Mouse (Mus musculus) monocyte, adult 2 months (primary cell): ENCODE results near the gene Ly6g6c.
A peak's percentile ranks its signal among the peaks of the same experiment; 100 is the strongest.

ENCODE experiments used
- DNase-seq, 2 experiments: peaks; one replicate each; pipeline ENCODE4 v3.0.0; 2022; ENCODE audit warnings: low spot score in 2 of 2, low read depth in 1 of 2

Ly6g6c gene

DNA sequence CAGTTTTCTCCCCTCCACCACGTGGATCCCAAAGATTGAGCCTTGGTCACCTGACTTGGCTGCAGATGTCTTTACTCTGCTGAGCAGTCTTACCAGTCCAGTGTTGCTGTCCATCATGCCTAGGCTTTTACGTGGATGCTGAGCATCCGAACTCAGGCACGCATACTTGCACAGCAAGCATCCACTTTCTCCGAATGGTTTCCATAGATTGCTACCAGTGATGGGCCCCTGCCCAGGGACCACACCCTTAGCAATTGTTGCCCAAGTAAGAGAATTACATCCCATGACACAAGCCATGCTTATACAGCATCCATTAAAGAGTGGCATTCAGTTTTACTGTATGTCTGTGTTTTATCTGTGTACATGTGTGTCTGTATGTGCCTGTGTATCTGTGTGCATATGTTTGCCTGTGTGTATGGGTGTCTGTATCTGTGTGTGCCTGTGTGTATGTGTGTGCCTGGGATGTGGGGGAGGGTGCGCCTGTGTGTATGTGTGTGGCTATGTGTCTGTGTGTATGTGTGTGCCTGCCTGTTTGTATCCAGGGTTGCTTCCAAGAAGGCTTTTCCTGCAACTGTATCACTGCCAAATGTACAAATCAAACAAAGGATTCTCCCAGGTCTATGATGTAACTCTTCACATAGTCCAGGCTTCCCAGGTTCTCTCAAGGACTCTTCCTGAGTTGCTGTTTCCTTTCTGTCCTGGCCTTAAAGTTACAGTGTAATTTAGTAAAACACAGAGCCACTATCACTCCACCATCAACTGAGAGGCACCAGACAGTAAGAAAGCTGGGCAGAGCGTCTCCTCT, 9.3 kb upstream of the Ly6g6c start:
- DNase-seq = no peak

DNA sequence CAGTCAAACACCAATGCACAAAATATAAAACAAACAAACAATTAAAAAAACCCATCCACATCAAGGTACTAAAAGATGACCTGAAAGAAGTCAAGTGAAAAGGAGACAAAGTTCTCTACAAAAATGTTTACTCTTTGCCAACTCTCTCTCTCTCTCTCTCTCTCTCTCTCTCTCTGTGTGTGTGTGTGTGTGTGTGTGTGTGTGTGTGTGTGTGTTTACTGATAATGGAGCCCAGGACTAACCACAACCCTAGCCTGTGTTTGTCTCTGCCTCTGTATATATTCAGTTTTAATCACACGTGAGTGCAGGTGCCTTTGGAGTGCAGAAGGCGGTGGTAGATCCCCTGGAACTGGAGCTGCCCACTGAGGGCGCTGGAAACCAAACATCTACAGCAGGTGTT, 8.1 kb upstream of the Ly6g6c start:
- DNase-seq = no peak

GRCm38 (mm10) chr17:35058316-35058715, 6.9 kb upstream of the Ly6g6c start:
- no peak for DNase-seq

DNA sequence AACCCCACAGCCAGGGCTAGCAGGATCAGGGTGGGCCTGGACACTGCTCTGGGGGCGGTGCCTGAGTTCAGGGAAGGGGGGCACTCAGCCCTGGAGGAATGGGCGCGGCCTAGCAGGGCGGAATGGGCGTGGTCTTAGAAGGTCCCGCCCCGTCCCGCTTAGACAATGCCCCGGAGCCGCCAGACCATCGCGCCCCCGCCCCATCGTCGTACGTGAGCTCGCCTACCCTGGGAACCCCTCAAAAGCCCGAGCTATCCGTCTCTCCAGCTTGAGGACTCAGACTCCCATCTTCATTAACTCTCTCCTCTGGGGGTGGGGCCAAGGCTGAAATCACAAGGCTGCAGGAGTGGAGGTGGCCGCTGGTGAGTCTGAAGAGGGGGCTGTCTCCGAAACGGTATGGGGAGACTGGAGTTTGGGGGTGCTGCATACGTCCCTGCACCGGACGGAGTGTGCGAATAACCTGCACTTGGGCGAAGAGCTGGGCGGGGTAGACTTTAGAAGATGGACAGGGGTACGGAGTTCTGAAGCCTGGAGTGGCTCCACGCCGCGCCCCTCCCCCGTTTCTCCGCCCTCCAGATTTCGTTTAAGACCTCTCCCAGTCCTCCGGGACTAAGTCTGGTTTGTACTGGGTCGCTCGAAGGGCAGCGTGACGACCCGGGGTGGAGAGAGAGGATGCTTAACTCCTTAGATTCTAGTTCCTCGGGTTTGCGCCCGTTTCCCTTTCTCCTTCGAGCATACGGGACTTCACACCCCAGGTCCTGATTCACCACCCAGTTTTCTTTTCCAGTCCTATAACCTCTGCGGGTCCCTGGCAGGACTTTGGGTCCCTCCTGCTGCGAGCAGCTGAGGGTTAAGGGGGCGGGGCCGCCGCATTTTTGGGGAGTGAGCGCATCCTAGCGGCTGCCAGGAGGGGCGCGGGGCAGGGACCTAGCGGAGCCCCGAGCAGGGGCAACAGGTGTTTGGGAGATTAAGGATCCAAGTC, 6.0 kb upstream of the Ly6g6c start, which contains the start of gene Ddah2:
Ddah2 (plus strand) TSS at position 125 of the 982 bp plus-strand sequence.
- DNase-seq = peak in 1 of 2 experiments; percentile 65

DNA sequence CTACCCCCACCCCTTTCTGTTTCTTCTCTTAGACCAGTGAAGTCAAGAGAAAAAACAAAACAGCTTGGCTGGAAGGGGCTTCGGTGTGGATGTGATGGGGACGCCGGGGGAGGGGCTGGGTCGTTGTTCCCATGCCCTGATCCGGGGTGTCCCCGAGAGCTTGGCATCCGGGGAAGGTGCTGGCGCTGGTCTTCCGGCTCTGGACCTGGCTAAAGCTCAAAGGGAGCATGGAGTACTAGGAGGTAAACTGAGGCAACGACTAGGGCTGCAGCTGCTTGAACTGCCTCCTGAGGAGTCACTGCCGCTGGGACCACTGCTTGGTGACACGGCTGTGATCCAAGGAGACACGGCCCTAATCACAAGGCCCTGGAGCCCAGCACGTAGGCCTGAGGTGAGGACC, 5.1 kb upstream of the Ly6g6c start:
- no peak for DNase-seq

GRCm38 (mm10) chr17:35060737-35061297, 4.4 kb upstream of the Ly6g6c start:
- DNase-seq = no peak

DNA sequence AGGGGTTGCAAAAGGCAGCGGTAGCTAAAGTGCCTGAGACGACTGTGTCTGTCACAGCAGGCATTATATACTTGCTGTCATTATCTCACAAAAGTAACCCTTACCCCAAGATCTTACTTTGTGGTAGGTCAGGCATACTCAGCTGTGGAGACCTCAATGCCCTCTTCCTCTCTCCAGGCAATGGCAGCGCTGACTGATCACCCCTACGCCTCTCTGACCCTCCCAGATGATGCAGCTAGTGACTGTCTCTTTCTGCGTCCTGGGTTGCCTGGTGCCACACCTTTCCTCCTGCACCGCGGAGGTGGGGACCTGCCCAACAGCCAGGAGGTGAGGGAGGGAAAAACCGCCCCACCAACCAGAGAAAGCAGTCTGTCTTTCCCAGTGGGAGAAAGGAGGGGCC, 3.9 kb upstream of the Ly6g6c start:
- DNase-seq = no peak

GRCm38 (mm10) chr17:35063466-35063865, 1.7 kb upstream of the Ly6g6c start:
- no peak for DNase-seq

DNA sequence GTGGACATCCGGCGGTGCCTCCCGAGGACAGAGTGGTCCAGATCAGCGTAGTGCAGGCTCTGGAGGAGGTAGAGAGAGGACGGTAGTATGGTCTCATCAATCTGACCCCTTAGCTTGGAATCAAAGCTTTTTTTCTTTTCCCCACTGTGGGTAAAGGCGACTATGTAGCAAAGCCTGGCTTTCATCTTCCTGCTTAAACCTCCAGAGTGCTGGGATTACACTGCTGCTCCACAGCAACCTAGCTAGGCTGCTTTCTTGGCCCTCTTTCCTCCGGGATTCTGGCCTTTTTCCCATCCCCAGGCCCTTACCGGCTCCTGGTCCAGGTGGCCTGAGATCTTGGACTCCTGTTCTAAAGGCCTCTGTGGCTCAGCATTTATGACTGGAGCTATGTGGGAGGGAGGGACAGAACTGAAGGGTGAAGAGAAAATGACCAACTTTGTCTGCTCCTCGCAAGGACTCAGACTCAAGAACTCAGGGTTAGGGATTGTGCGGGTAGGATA, 760 bp upstream of the Ly6g6c start:
- DNase-seq = no peak

GRCm38 (mm10) chr17:35066084-35066483, 896 bp downstream of the Ly6g6c start, which contains the start of gene Mpig6b:
Gene Mpig6b (minus strand): TSS chr17:35066184.
- no peak for DNase-seq

- DNase-seq = no peak
Measured at GRCm38 (mm10) chr17:35068213-35068914, 3.2 kb downstream of the Ly6g6c start.

DNA sequence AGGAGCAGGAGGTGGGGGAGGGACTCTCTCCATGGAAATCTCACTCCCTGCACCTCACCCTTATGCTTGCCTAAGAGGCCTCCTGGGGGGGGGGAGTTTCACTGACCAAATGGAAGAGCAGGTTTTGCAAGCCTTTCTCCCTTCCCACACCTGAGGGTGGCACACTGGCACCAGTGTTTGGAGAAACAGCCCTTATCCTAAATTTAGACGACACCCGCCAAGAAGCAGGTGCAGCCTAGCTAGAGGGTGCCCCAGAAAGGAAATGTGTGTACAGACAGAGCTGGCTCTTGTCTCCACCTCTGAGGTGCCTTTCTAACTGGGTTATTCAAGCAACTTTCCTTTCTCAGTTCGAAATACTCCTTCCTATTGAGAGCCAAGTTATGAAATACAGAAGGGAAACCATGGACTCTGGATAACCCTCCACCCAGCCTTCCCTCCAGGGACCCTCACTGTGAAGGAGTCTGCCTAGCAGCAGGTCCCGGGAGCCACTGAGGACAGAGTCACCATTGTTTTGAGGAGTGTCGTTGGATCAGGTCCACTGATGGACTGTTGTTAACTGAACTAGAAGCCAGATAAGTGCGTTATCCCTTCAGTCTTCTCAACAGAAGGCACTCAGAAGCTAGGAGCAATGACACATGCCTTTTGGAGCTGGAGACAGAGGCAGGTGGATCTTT, 5.5 kb downstream of the Ly6g6c start:
- no peak for DNase-seq

DNA sequence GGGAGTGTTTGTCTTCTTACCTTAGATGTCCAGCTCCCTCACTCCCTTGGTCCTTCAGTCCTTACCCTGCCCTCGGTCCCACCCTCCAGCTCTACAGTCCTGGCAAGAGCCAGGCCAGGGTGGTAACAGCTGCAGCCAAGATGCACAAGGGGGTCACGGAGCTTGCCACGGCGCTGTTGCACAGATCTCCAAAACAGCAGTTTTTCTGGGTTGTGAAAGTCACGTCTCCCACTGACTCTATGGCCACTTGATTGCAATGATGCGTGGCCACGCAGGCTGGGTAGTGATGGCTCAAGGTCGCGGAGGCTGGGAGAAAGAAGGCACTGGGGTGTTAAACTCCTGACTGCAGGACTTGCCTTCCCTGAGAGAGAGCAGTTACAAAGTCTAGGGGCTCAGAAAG, 6.3 kb downstream of the Ly6g6c start:
- DNase-seq = no peak

GRCm38 (mm10) chr17:35074097-35074496, 8.9 kb downstream of the Ly6g6c start:
- no peak for DNase-seq

DNA sequence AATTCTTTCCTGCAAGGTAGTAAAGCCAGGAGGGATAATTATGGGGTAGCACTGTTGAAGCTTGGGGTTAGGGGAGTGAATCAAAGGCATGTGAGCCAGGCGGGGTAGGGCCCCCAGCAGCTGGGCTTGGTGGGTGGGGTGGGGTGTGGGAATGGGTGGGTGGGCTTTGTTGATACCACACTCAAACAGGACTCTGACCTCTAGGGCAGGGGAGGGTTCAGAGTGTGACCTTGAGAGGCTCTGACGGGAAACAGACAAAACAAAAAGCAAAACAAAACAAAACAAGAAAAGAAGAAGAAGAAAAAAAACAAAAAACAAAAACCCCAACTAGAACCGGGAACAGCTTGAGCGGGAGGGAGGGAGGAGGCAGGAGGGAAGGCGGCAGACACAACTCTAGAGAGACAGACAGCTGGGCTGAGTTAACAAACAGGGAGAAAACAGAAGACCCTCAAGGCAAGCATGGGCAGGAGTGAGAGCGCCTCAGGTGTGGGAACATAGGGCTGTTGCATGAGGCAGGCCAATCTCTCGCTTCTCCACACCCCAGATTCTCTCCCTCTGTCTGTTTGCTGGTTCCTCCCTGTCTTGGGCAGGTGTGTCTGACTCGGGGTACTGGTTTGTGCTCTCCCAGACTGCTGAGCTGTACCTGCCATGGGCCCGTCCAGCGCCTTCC, 11.5 kb downstream of the Ly6g6c start, which contains the start of gene Ly6g6e:
Ly6g6e (plus strand) TSS at position 396 of the 670 bp plus-strand sequence.
- no peak for DNase-seq

DNA sequence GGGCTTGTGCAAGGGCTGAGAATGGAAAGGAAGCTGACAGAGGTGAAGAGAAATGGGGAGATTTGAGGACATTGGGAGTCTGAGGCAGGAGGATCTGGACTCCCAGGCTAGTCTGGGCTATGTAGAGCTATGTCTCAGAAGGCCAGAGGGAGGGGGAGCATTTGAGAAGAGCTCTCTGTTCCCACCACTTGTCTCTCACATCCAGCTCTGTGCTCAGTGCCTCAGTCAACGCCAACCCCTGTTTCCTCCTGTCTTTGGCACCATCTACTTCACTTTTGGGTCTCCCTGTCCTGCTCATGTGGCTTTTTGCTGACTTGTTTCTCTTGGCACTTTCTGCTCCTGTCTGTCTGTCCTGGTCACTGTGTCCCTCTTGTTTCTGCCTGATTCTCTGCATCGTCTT, 12.1 kb downstream of the Ly6g6c start:
- DNase-seq = no peak

- peak in 1 of 2 experiments; percentile 16 for DNase-seq
Measured at GRCm38 (mm10) chr17:35077786-35078233, 12.6 kb downstream of the Ly6g6c start, which contains the start of gene Ly6g6d. Gene Ly6g6d (minus strand): TSS chr17:35078065.

DNA sequence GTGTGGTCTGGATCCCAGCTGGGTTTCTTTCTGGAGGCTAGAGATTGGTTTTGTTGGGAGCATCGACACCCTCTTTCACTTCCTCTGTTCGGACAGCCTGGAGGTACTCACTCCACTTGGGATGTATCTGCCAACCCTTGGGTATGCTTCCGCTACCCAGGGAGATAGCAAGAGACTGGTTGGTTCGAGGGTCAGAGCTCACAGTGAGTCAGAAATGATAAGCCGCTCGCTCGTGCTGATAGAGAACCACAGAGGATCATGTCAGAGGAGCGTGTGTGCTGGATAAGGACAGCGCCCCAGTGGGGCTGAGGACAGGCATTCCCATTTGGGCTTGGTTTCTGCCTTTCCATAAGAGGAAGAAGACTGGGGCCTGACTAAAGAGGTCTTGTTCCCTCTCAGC, 14.6 kb downstream of the Ly6g6c start:
- no peak for DNase-seq

GRCm38 (mm10) chr17:35080248-35080647, 15.1 kb downstream of the Ly6g6c start:
- no peak for DNase-seq
